Mouse (Mus musculus): ENCODE measurements around the gene Abraxas1. TPM values are rescaled to one million over a fixed set of nuclear protein-coding genes. Genes with fewer than 3 reads are reported as not detected.

Abraxas1 gene
- polyA plus RNA-seq, 1 experiment from 2014 or later: 14.9 TPM

- ATAC-seq (ENCODE audit: low FRiP score): no peak
- Histone ChIP-seq H3K9ac (no peak overlapping the region), H3K9me3 (ENCODE audit: control insufficient read depth, low read length) (no peaks in the 10 kb centered on the region), H3K27me3 (ENCODE audit: control insufficient read depth, insufficient read depth, low read length) (no peaks in the 10 kb centered on the region), H3K27ac (no peak overlapping the region), H3K4me2 (replicated peaks) (no peak overlapping the region), H3K4me3 (replicated peaks; ENCODE audit: low read length) (no peak overlapping the region), H3K36me3 (replicated peaks; ENCODE audit: control insufficient read depth, insufficient read depth) (no peaks in the 10 kb centered on the region), H3K4me1 (replicated peaks; ENCODE audit: control insufficient read depth, insufficient read depth, low read length) (no peaks in the 10 kb centered on the region)
- no peak for DNase-seq (ENCODE audit: low spot score)
- 92% methylated on average over 3 of the region's 3 CpGs for WGBS
These were observed 11.9 kb upstream of the Abraxas1 start for GRCm38 (mm10) chr5:100832680-100833079.

- 84% methylated on average over 3 of the region's 3 CpGs for WGBS
- no peak overlapping the region for H3K27ac ChIP-seq
- H3K4me2 ChIP-seq (replicated peaks): no peak overlapping the region
- no peak overlapping the region for H3K9ac ChIP-seq
- DNase-seq (ENCODE audit: low spot score) (no peak), ATAC-seq (ENCODE audit: low FRiP score) (no peak)
- H3K4me1 ChIP-seq (replicated peaks; ENCODE audit: control insufficient read depth, insufficient read depth, low read length): no peaks in the 10 kb centered on the region
- H3K9me3 ChIP-seq (ENCODE audit: control insufficient read depth, low read length): no peaks in the 10 kb centered on the region
- no peaks in the 10 kb centered on the region for H3K36me3 ChIP-seq (replicated peaks; ENCODE audit: control insufficient read depth, insufficient read depth)
- H3K4me3 ChIP-seq (replicated peaks; ENCODE audit: low read length): no peak overlapping the region
- H3K27me3 ChIP-seq (ENCODE audit: control insufficient read depth, insufficient read depth, low read length): no peaks in the 10 kb centered on the region
These were observed 7.9 kb upstream of the Abraxas1 start for GRCm38 (mm10) chr5:100828701-100829100.

GRCm38 (mm10) chr5:100826531-100826930 is 5.8 kb upstream of the Abraxas1 start:
- Histone ChIP-seq H3K4me3 (replicated peaks; ENCODE audit: low read length) (no peak overlapping the region), H3K4me1 (replicated peaks; ENCODE audit: control insufficient read depth, insufficient read depth, low read length) (no peaks in the 10 kb centered on the region), H3K4me2 (replicated peaks) (no peak overlapping the region), H3K9ac (no peak overlapping the region), H3K27me3 (ENCODE audit: control insufficient read depth, insufficient read depth, low read length) (no peaks in the 10 kb centered on the region), H3K27ac (no peak overlapping the region), H3K9me3 (ENCODE audit: control insufficient read depth, low read length) (no peaks in the 10 kb centered on the region), H3K36me3 (replicated peaks; ENCODE audit: control insufficient read depth, insufficient read depth) (no peaks in the 10 kb centered on the region)
- 82% methylated on average over 7 of the region's 7 CpGs for WGBS
- DNase-seq (ENCODE audit: low spot score) (no peak), ATAC-seq (ENCODE audit: low FRiP score) (no peak)

GRCm38 (mm10) chr5:100825975-100826374 is 5.2 kb upstream of the Abraxas1 start:
- Histone ChIP-seq H3K27me3 (ENCODE audit: control insufficient read depth, insufficient read depth, low read length) (no peaks in the 10 kb centered on the region), H3K4me2 (replicated peaks) (no peak overlapping the region), H3K36me3 (replicated peaks; ENCODE audit: control insufficient read depth, insufficient read depth) (no peaks in the 10 kb centered on the region), H3K4me3 (replicated peaks; ENCODE audit: low read length) (no peak overlapping the region), H3K4me1 (replicated peaks; ENCODE audit: control insufficient read depth, insufficient read depth, low read length) (0 out of 2 replicates have a peak, but pooled peaks cover 4% of the 10 kb centered on the region), H3K9me3 (ENCODE audit: control insufficient read depth, low read length) (no peaks in the 10 kb centered on the region), H3K9ac (no peak overlapping the region), H3K27ac (no peak overlapping the region)
- DNase-seq (ENCODE audit: low spot score) (no peak), ATAC-seq (ENCODE audit: low FRiP score) (no peak)
- WGBS: 22% methylated on average over 2 of the region's 2 CpGs

- Histone ChIP-seq H3K4me1 (replicated peaks; ENCODE audit: control insufficient read depth, insufficient read depth, low read length) (0 out of 2 replicates have a peak, but pooled peaks cover 12% of the 10 kb centered on the region), H3K4me2 (replicated peaks) (no peak overlapping the region), H3K9me3 (ENCODE audit: control insufficient read depth, low read length) (no peaks in the 10 kb centered on the region), H3K27ac (no peak overlapping the region), H3K36me3 (replicated peaks; ENCODE audit: control insufficient read depth, insufficient read depth) (no peaks in the 10 kb centered on the region), H3K4me3 (replicated peaks; ENCODE audit: low read length) (no peak overlapping the region), H3K27me3 (ENCODE audit: control insufficient read depth, insufficient read depth, low read length) (no peaks in the 10 kb centered on the region), H3K9ac (no peak overlapping the region)
- no peak for ATAC-seq (ENCODE audit: low FRiP score)
- 91% methylated on average over 7 of the region's 7 CpGs for WGBS
- DNase-seq (ENCODE audit: low spot score): no peak
These were observed 2.1 kb upstream of the Abraxas1 start for GRCm38 (mm10) chr5:100822826-100823225.

GRCm38 (mm10) chr5:100821375-100821774 is 610 bp upstream of the Abraxas1 start:
- peaks cover 4% of the 10 kb centered on the region; the same call in 1 of the 2 replicates for H3K36me3 ChIP-seq (replicated peaks; ENCODE audit: control insufficient read depth, insufficient read depth)
- peak overlapping the region; percentile 77 for H3K4me3 ChIP-seq (replicated peaks; ENCODE audit: low read length)
- H3K4me2 ChIP-seq (replicated peaks): peak overlapping the region; percentile 85
- H3K9me3 ChIP-seq (ENCODE audit: control insufficient read depth, low read length): no peaks in the 10 kb centered on the region
- no peak overlapping the region for H3K27ac ChIP-seq
- ATAC-seq (ENCODE audit: low FRiP score): no peak
- 83% methylated on average over 8 of the region's 8 CpGs for WGBS
- no peak overlapping the region for H3K9ac ChIP-seq
- H3K27me3 ChIP-seq (ENCODE audit: control insufficient read depth, insufficient read depth, low read length): no peaks in the 10 kb centered on the region
- no peak for DNase-seq (ENCODE audit: low spot score)
- H3K4me1 ChIP-seq (replicated peaks; ENCODE audit: control insufficient read depth, insufficient read depth, low read length): 0 out of 2 replicates have a peak, but pooled peaks cover 12% of the 10 kb centered on the region

GRCm38 (mm10) chr5:100819568-100820480 is 941 bp downstream of the Abraxas1 start:
- Histone ChIP-seq H3K9me3 (ENCODE audit: control insufficient read depth, low read length) (no peaks in the 10 kb centered on the region), H3K36me3 (replicated peaks; ENCODE audit: control insufficient read depth, insufficient read depth) (peaks cover 9% of the 10 kb centered on the region), H3K27me3 (ENCODE audit: control insufficient read depth, insufficient read depth, low read length) (no peaks in the 10 kb centered on the region), H3K4me2 (replicated peaks) (peak overlapping the region; percentile 85), H3K4me1 (replicated peaks; ENCODE audit: control insufficient read depth, insufficient read depth, low read length) (0 out of 2 replicates have a peak, but pooled peaks cover 12% of the 10 kb centered on the region), H3K9ac (peak overlapping the region; percentile 86), H3K27ac (peak overlapping the region; percentile 78; the same call in 1 of the 2 replicates), H3K4me3 (replicated peaks; ENCODE audit: low read length) (peak overlapping the region; percentile 77)
- DNase-seq (ENCODE audit: low spot score) (no peak), ATAC-seq (ENCODE audit: low FRiP score) (0 out of 2 replicates have a peak, but pooled peaks have one; percentile 2)
- WGBS: 25% methylated on average over 16 of the region's 16 CpGs

GRCm38 (mm10) chr5:100818341-100818740 is 2.4 kb downstream of the Abraxas1 start:
- no peaks in the 10 kb centered on the region for H3K9me3 ChIP-seq (ENCODE audit: control insufficient read depth, low read length)
- no peak overlapping the region for H3K4me2 ChIP-seq (replicated peaks)
- ATAC-seq (ENCODE audit: low FRiP score): no peak
- H3K36me3 ChIP-seq (replicated peaks; ENCODE audit: control insufficient read depth, insufficient read depth): peaks cover 14% of the 10 kb centered on the region
- H3K9ac ChIP-seq: no peak overlapping the region
- 93% methylated on average over 4 of the region's 4 CpGs for WGBS
- no peaks in the 10 kb centered on the region for H3K27me3 ChIP-seq (ENCODE audit: control insufficient read depth, insufficient read depth, low read length)
- H3K4me1 ChIP-seq (replicated peaks; ENCODE audit: control insufficient read depth, insufficient read depth, low read length): 0 out of 2 replicates have a peak, but pooled peaks cover 12% of the 10 kb centered on the region
- H3K27ac ChIP-seq: no peak overlapping the region
- H3K4me3 ChIP-seq (replicated peaks; ENCODE audit: low read length): no peak overlapping the region
- DNase-seq (ENCODE audit: low spot score): no peak

- H3K9me3 ChIP-seq (ENCODE audit: control insufficient read depth, low read length): no peaks in the 10 kb centered on the region
- no peaks in the 10 kb centered on the region for H3K27me3 ChIP-seq (ENCODE audit: control insufficient read depth, insufficient read depth, low read length)
- peak within 1 kb of the TSS; percentile 89 for H3K9ac ChIP-seq
- H3K4me2 ChIP-seq (replicated peaks): peak within 1 kb of the TSS; percentile 89
- peaks cover 51% of the 10 kb centered on the region for H3K36me3 ChIP-seq (replicated peaks; ENCODE audit: control insufficient read depth, insufficient read depth)
- peak; percentile 97 for ATAC-seq (ENCODE audit: low FRiP score)
- DNase-seq (ENCODE audit: low spot score): peak; percentile 90
- peak within 1 kb of the TSS; percentile 68 for H3K27ac ChIP-seq
- H3K4me3 ChIP-seq (replicated peaks; ENCODE audit: low read length): peak within 1 kb of the TSS; percentile 89
- under 1% methylated on average over 67 of the region's 67 CpGs for WGBS
- H3K4me1 ChIP-seq (replicated peaks; ENCODE audit: control insufficient read depth, insufficient read depth, low read length): peaks cover 14% of the 10 kb centered on the region
These were observed 22.5 kb downstream of the Abraxas1 start, which contains the start of the genes Helq and Mrps18c for GRCm38 (mm10) chr5:100798165-100798860. TSS of gene Helq (minus strand) at chr5:100798598. TSS of gene Mrps18c (plus strand) at chr5:100798627.
